Mouse (Mus musculus) urinary bladder, adult 2 months (tissue): ENCODE measurements around the gene Ltb. TPM values are rescaled to one million over a fixed set of nuclear protein-coding genes. Genes with fewer than 3 reads are reported as not detected.
A peak's percentile ranks its signal among the peaks of the same experiment; 100 is the strongest.

Source experiments
- DNase-seq: peaks from one replicate; pipeline ENCODE4 v3.0.0; 2022; ENCODE audit warnings: low spot score
- polyA plus RNA-seq: library from polyadenylated mRNA; depleted of rRNA; stranded (reverse); fragments of >200 nt; gene quantifications from 2 replicates; pipeline ENCODE4 v1.2.3, GENCODE M21; 2012

Ltb gene
- polyA plus RNA-seq, 1 experiment: 3.5 TPM

GRCm38 (mm10) chr17:35191723-35192122 is 2.5 kb upstream of the Ltb start:
- DNase-seq: no peak

DNA sequence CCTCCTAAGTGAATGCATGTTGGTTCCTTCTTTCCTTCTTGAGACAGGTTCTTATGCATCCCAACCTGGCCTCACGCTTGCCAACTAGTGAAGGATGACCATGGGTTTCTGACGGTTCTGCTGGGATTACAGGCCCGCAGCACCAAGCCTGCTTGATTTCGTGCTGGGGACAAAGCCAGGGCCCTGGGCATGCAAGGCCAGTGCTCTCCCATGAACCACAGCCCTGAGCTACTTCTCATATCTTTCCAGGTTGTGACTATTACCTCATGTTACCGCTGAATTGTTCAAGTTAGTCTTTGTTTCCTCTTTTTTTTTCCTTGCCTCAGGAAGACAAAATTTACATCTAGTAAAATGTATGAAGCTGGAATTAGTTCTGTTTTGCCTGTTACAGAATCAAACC is 1.3 kb upstream of the Ltb start:
- no peak for DNase-seq

- no peak for DNase-seq
These were observed 798 bp downstream of the Ltb start for GRCm38 (mm10) chr17:35194844-35195630.

GRCm38 (mm10) chr17:35195631-35196320 is 1.5 kb downstream of the Ltb start:
- peak; percentile 72 for DNase-seq

DNA sequence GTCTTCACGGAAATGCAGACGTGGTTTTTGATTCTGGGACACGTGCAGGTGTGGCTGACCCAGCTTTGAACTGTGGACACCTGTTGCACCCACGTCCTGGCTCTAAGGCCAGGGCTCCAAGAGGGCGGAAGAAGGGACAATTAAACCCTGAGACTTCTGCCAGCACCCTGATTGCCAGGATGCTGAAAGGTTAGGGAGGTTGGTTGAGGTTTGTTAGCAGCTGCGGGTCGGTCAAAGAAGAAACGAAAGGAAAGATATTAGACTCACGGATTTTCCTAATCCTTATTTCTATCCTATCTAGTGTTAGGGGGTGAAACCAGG is 2.0 kb downstream of the Ltb start:
- DNase-seq: no peak

- no peak for DNase-seq
These were observed 2.9 kb downstream of the Ltb start for GRCm38 (mm10) chr17:35197126-35197525.

DNA sequence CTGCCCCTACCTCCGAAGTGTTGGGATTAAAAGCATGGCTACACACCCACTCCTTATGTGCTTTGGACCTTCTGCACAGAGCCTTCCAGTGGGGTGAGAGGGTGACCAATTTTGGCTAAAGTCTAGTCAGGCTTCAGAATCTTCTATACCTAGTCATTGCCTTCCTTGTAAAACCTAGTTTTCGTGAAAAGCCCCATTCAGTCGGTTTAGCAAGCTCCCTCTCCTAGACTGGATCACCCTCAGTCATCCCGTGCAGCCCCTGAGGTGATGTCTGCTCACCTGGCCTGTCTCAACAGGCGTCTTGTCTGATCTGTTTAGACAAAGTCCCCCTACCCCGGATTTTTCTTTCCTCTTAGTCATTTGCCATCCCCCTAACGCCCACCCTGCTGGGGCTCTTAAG is 3.8 kb downstream of the Ltb start:
- no peak for DNase-seq

- DNase-seq: no peak
These were observed 4.7 kb downstream of the Ltb start for GRCm38 (mm10) chr17:35198946-35199345.

- no peak for DNase-seq
These were observed 6.2 kb downstream of the Ltb start for GRCm38 (mm10) chr17:35200398-35200797.

DNA sequence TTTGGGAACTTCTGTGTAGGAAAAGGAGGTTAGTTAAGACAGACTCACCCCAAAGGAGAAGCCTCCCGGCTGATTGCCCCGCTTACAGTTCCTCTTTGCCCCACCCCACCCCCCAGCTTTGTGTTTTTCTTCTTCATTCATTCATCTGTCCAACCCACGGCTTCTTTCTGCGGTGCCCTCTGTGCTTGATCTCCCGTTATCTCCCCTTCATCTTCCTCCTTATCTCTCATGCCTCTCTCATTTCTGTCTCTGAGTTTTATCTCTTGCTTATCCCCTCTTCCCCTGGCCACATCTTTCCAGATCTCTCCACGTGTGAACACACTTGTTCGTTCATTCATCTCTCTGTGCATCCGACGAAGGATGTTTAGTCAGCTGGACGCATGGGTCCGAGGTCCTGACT is 6.9 kb downstream of the Ltb start:
- no peak for DNase-seq

- no peak for DNase-seq
These were observed 7.5 kb downstream of the Ltb start, which contains the start of gene Tnf for GRCm38 (mm10) chr17:35201787-35202186. TSS of gene Tnf (minus strand) at chr17:35202007.

DNA sequence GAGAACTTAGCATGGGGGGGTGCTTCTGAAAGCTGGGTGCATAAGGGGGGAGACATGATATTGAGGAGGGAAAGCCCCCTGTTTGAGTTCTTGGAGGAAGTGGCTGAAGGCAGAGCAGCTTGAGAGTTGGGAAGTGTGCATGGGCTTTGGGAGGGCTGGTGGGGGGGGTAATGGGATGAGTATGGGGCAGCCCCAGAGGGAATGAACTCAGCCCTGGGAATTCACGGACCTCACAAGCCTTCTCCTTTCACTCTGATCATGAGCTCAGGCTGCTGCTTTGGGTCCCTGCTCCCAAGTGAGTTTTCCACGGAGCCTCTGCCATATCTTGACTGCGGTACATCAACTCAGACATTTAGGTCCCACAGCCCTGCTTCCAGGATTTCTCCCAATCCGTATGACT is 8.2 kb downstream of the Ltb start:
- no peak for DNase-seq

DNA sequence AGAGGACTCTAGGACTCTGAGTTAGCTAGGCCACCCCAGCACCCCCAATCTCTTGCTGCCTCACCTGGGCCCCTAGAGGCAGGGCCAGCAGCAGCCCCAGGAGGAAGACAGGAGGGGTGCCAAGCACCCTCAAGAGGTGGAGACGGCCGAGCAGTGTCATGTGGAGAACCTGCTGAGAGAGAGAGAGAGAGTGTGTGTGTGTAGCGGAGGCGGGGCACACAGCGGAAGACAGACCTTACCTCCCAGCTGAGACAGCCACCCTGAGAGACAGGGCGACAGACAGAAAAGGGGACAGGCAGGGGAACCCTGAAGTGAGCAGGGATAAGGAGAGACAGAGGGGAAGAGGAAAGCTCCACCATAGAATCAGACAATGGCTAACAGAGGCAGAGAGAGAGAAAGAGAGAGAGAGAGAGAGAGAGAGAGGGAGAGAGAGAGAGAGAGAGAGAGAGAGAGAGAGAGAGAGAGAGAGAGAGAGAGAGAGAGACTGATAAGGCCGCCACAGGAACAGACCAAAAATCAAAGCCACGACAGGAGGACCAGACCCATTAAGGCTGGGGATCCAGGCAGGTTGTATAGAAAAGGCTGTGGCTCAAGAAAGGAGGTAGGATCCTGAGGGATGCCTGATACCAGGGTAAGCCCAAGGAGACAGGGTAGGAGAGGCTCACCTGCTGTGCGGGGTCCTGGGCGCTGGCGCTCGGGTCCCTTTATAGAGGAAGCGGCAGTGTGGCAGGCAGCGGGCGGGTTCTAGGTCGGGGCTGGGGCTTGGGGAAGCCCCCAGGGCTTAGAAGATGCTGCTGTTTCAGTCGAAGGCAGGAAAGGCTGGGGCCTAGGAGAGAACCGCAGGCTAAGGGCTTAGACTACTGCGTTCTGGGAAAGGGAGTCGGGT is 10.5 kb downstream of the Ltb start, which contains the start of gene Lta:
Gene Lta, minus strand, starts transcription at position 858 of the 886 bp plus-strand sequence.
- no peak for DNase-seq

DNA sequence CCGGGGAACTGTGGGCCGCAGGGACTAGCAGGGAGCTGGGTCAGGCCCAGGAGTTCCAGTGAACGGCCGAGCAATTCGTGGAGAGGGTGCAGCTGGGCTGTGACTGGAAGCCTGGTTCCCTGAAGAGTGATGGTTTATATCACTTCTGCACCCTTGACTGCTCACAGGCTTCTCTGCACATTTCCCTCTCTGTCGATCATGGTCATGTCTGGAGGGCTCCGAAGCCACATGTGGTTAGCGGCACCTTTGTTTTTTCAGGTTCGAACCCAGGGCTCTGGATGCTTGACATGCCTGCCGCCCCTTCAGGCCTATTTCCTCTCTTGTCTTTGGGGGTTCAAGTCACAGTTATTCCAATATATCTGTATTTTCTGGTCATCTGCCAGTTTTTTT is 11.1 kb downstream of the Ltb start:
- no peak for DNase-seq

- no peak for DNase-seq
These were observed 15.7 kb downstream of the Ltb start for GRCm38 (mm10) chr17:35209785-35210535.

DNA sequence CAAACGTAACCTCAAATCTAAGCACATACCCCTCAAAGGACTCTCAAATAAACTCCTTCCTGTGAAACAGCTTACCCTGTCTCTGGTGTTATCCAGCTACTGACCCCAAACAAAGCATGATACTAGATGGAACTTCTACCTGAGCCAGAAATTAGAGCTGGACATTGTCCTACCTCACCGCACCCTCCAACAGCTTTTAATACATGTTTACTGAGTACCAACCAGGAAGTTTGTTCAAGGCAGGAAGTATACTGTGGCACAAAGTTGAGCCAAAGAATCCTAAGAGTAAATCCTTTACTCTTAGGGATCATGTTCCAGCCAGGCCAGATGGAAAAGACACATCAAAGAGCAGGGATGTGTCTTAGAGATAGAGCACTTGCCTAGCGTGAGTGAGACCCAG is 16.4 kb downstream of the Ltb start:
- DNase-seq: no peak

GRCm38 (mm10) chr17:35213071-35213470 is 18.8 kb downstream of the Ltb start:
- DNase-seq: no peak

- no peak for DNase-seq
These were observed 24.4 kb downstream of the Ltb start for GRCm38 (mm10) chr17:35218516-35219193.

GRCm38 (mm10) chr17:35219601-35220041 is 25.4 kb downstream of the Ltb start:
- DNase-seq: no peak

DNA sequence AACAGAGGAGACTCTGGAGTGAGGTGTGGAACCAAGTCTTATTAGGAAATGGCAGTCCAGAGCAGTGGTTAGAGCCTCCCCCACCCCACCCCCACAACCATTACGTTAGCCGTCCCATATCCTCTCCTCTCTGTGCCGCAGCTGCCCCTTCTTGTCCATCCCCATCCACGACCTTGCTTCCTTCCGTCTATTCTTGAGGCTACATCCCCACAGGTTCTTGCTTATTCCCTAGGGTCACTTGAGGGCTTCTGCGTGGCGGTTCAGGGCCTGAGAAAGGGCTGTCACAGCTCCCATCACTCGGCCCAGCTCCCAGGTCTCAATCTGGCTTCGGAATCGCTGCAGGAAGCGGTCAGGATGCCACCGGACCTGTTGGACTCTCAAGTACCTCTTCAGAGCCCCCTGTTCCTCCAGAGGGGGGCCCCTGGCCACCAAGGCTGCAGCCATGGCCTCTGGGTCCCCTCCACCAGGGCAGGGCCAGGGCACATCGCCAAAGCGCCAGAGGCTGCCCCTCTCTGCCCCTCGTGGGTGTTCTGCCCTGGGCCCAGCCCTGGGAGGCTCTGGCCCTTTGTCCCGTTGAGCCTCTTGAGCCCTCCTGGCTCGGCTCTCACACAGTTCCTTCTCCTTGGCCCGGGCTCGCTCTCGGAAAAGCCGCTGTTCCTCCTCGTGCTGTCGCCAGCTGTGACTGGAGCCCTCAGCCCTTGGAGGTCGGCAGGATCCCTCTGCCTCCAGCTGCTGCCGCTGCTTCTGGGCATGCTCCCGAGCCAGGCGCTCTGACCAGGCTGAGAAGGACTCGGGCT is 26.1 kb downstream of the Ltb start, which contains the start of gene Gm16181:
Gene Gm16181, plus strand, starts transcription at position 679 of the 797 bp plus-strand sequence.
- no peak for DNase-seq
